Mouse (Mus musculus): ENCODE measurements at regions not wholly inside any gene's neighbourhood (a gene's known extent, or its start where the extent isn't known, plus 50 kb on each side); places are given as distances from the start of the nearest gene placed in this dataset.

GRCm38 (mm10) chr16:24180666-24181065 is 192.0 kb upstream of the Bcl6 start:
- DNase-seq (ENCODE audit: low spot score) = no peak

GRCm38 (mm10) chr16:24177564-24177963 is 188.9 kb upstream of the Bcl6 start:
- no peak for DNase-seq (ENCODE audit: low spot score)

- DNase-seq (ENCODE audit: low spot score) = no peak
These were observed 188.5 kb upstream of the Bcl6 start for GRCm38 (mm10) chr16:24177131-24177530.

GRCm38 (mm10) chr16:24176057-24176456 is 187.4 kb upstream of the Bcl6 start:
- no peak for DNase-seq (ENCODE audit: low spot score)

- DNase-seq (ENCODE audit: low spot score) = no peak
These were observed 186.6 kb upstream of the Bcl6 start for GRCm38 (mm10) chr16:24175235-24175760.

GRCm38 (mm10) chr16:24174595-24174994 is 185.9 kb upstream of the Bcl6 start:
- DNase-seq (ENCODE audit: low spot score) = no peak

- DNase-seq (ENCODE audit: low spot score) = no peak
These were observed 185.3 kb upstream of the Bcl6 start for GRCm38 (mm10) chr16:24173783-24174518.

GRCm38 (mm10) chr16:24172653-24173052 is 184.0 kb upstream of the Bcl6 start:
- DNase-seq (ENCODE audit: low spot score) = no peak

GRCm38 (mm10) chr16:24172065-24172464 is 183.4 kb upstream of the Bcl6 start:
- DNase-seq (ENCODE audit: low spot score) = no peak

GRCm38 (mm10) chr16:24171161-24171560 is 182.5 kb upstream of the Bcl6 start:
- DNase-seq (ENCODE audit: low spot score) = no peak

GRCm38 (mm10) chr16:24166496-24166895 is 177.8 kb upstream of the Bcl6 start:
- DNase-seq (ENCODE audit: low spot score) = no peak

GRCm38 (mm10) chr16:24165461-24166081 is 176.9 kb upstream of the Bcl6 start:
- DNase-seq (ENCODE audit: low spot score) = no peak

- no peak for DNase-seq (ENCODE audit: low spot score)
These were observed 172.1 kb upstream of the Bcl6 start for GRCm38 (mm10) chr16:24160705-24161285.

GRCm38 (mm10) chr16:24159336-24159735 is 170.7 kb upstream of the Bcl6 start:
- DNase-seq (ENCODE audit: low spot score) = no peak

GRCm38 (mm10) chr16:24157753-24158152 is 169.1 kb upstream of the Bcl6 start:
- no peak for DNase-seq (ENCODE audit: low spot score)

GRCm38 (mm10) chr16:24156729-24157430 is 168.2 kb upstream of the Bcl6 start:
- DNase-seq (ENCODE audit: low spot score) = no peak

- no peak for DNase-seq (ENCODE audit: low spot score)
These were observed 166.2 kb upstream of the Bcl6 start for GRCm38 (mm10) chr16:24154816-24155357.

GRCm38 (mm10) chr16:24153943-24154342 is 165.3 kb upstream of the Bcl6 start:
- DNase-seq (ENCODE audit: low spot score) = no peak

GRCm38 (mm10) chr16:24151831-24152247 is 163.2 kb upstream of the Bcl6 start:
- no peak for DNase-seq (ENCODE audit: low spot score)

GRCm38 (mm10) chr16:24151178-24151725 is 162.6 kb upstream of the Bcl6 start:
- DNase-seq (ENCODE audit: low spot score) = no peak

GRCm38 (mm10) chr16:24150512-24150911 is 161.9 kb upstream of the Bcl6 start:
- DNase-seq (ENCODE audit: low spot score) = no peak

- DNase-seq (ENCODE audit: low spot score) = no peak
These were observed 160.8 kb upstream of the Bcl6 start for GRCm38 (mm10) chr16:24149441-24149840.

Measured in ovary, postnatal 10 days (tissue).